Comparison of ENCODE assay signal across 9 mouse cellular contexts in genomic region chr2:67477753-67478152, GRCm38 (mm10). TPM values are rescaled to one million over a fixed set of nuclear protein-coding genes. Genes with fewer than 3 reads are reported as not detected.
DNase-seq lines count a peak whose midpoint lies in the region; ATAC-seq lines count a peak whose summit lies in the region.
"Had no signal": no experiment of that assay in that cellular context is flagged by ENCODE, and none has a peak within 500 bp of the region (broad histone marks: within the 10 kb centered on the region; RNA-seq: fewer than 3 reads in every experiment).

No protein-coding gene starts in this region.

- no peaks in the 10 kb centered on the region for H3K9me3 ChIP-seq in hindbrain, embryonic 11.5 days (ENCODE audit: control insufficient read depth, low read length)
- no peaks in the 10 kb centered on the region for H3K9me3 ChIP-seq in hindbrain, embryonic 12.5 days (replicated peaks)
- no peaks in the 10 kb centered on the region for H3K9me3 ChIP-seq in neural tube, embryonic 11.5 days (ENCODE audit: control insufficient read depth, low read length)

- 20% methylated on average over 6 of the region's 6 CpGs for WGBS in hindbrain, embryonic 11.5 days
- 18% methylated on average over 6 of the region's 6 CpGs for WGBS in hindbrain, embryonic 12.5 days
- 16% methylated on average over 6 of the region's 6 CpGs for WGBS in neural tube, embryonic 11.5 days

- no peaks in the 10 kb centered on the region for H3K27me3 ChIP-seq in hindbrain, embryonic 11.5 days (ENCODE audit: control insufficient read depth, insufficient read depth, low read length)
- H3K27me3 ChIP-seq in hindbrain, embryonic 12.5 days, result no peaks in the 10 kb centered on the region
- no peaks in the 10 kb centered on the region for H3K27me3 ChIP-seq in neural tube, embryonic 11.5 days (ENCODE audit: control insufficient read depth, insufficient read depth, low read length)

- H3K36me3 ChIP-seq in hindbrain, embryonic 11.5 days (ENCODE audit: control insufficient read depth, insufficient read depth, low read length), result no peaks in the 10 kb centered on the region
- no peaks in the 10 kb centered on the region for H3K36me3 ChIP-seq in hindbrain, embryonic 12.5 days
- H3K36me3 ChIP-seq in neural tube, embryonic 11.5 days (ENCODE audit: control insufficient read depth, insufficient read depth, low read length), result no peaks in the 10 kb centered on the region

- ATAC-seq in hindbrain, embryonic 11.5 days (ENCODE audit: low FRiP score), result peak; percentile 51; the same call in 1 of the 2 replicates
- ATAC-seq in hindbrain, embryonic 12.5 days (ENCODE audit: low FRiP score), result no peak
- ATAC-seq in neural tube, embryonic 11.5 days (ENCODE audit: insufficient read depth, low FRiP score, low TSS enrichment), result no peak
- ATAC-seq in activated CD4-positive, CD25-positive, alpha-beta regulatory T cell, adult 4 months, result no peak

- H3K9ac ChIP-seq in hindbrain, embryonic 11.5 days (ENCODE audit: low read depth, low read length), result no peak overlapping the region
- no peak overlapping the region for H3K9ac ChIP-seq in hindbrain, embryonic 12.5 days
- H3K9ac ChIP-seq in neural tube, embryonic 11.5 days (ENCODE audit: low read length), result no peak overlapping the region

- H3K4me2 ChIP-seq in hindbrain, embryonic 11.5 days (replicated peaks; ENCODE audit: low read depth, low read length), result no peak overlapping the region
- no peak overlapping the region for H3K4me2 ChIP-seq in hindbrain, embryonic 12.5 days (replicated peaks)
- no peak overlapping the region for H3K4me2 ChIP-seq in neural tube, embryonic 11.5 days (ENCODE audit: low read depth)

- peak; percentile 79 for DNase-seq in hindbrain, embryonic 11.5 days (ENCODE audit: low spot score)
- DNase-seq in A20 (ENCODE audit: low read depth, low spot score) (peak; percentile 1), ZHBTc4 (ENCODE audit: low read depth, low spot score) (peak; percentile 72)
- DNase-seq in embryo, embryonic 11 days, result peak; percentile 83
- DNase-seq in kidney, postnatal 10 days, result peak; percentile 80
- peak; percentile 66 for DNase-seq in neural tube, embryonic 11.5 days (ENCODE audit: low spot score)

- no peak overlapping the region for H3K27ac ChIP-seq in hindbrain, embryonic 11.5 days (ENCODE audit: low read depth, low read length)
- H3K27ac ChIP-seq in hindbrain, embryonic 12.5 days, result no peak overlapping the region
- no peak overlapping the region for H3K27ac ChIP-seq in neural tube, embryonic 11.5 days (ENCODE audit: low read depth, low read length)

- no peaks in the 10 kb centered on the region for H3K4me1 ChIP-seq in hindbrain, embryonic 11.5 days (replicated peaks; ENCODE audit: control insufficient read depth, insufficient read depth, low read length)
- no peaks in the 10 kb centered on the region for H3K4me1 ChIP-seq in hindbrain, embryonic 12.5 days
- no peaks in the 10 kb centered on the region for H3K4me1 ChIP-seq in neural tube, embryonic 11.5 days (ENCODE audit: control insufficient read depth, insufficient read depth, low read length)

- H3K4me3 ChIP-seq in hindbrain, embryonic 11.5 days (ENCODE audit: low read depth, low read length), result no peak overlapping the region
- H3K4me3 ChIP-seq in hindbrain, embryonic 12.5 days, result no peak overlapping the region
- no peak overlapping the region for H3K4me3 ChIP-seq in neural tube, embryonic 11.5 days (ENCODE audit: low read depth, low read length)

RNA-seq across cellular contexts. Expression of gene Xirp2, which starts 32.0 kb away (rescaled TPM):
- polyA plus RNA-seq in hindbrain, embryonic 11.5 days (2014; fragmentation: Nextera tagmentation; extraction: Ambion mirVana), result not detected in 2 replicates
- not detected in 2 replicates for polyA plus RNA-seq in hindbrain, embryonic 12.5 days (2016; fragmentation: Nextera tagmentation; extraction: Ambion mirVana)
- not detected in 2 replicates for polyA plus RNA-seq in neural tube, embryonic 11.5 days (2014; fragmentation: Nextera tagmentation; extraction: Ambion mirVana)
- not detected for polyA plus RNA-seq in activated CD4-positive, CD25-positive, alpha-beta regulatory T cell, adult 4 months (2017; shearing (Covaris generic))

RNA-seq across cellular contexts. Expression of gene Gm26727, which starts 44.8 kb away (rescaled TPM):
- polyA plus RNA-seq in hindbrain, embryonic 11.5 days (2014; fragmentation: Nextera tagmentation; extraction: Ambion mirVana), result not detected in 2 replicates
- not detected in 2 replicates for polyA plus RNA-seq in hindbrain, embryonic 12.5 days (2016; fragmentation: Nextera tagmentation; extraction: Ambion mirVana)
- polyA plus RNA-seq in neural tube, embryonic 11.5 days (2014; fragmentation: Nextera tagmentation; extraction: Ambion mirVana), result not detected in 2 replicates
- polyA plus RNA-seq in activated CD4-positive, CD25-positive, alpha-beta regulatory T cell, adult 4 months (2017; shearing (Covaris generic)), result not detected
- polyA plus RNA-seq: cortical plate, adult 2 months had no signal

Comparison
In these comparisons a context has a peak if more than half of its experiments do, and no peak if none do; other contexts are left out.
1. DNase-seq: peak in every context shown above with its lines; median percentile 83 in embryo, embryonic 11 days; 80 in kidney, postnatal 10 days; 79 in hindbrain, embryonic 11.5 days; 72 in ZHBTc4; 66 in neural tube, embryonic 11.5 days; 1 in A20.